Mouse (Mus musculus): ENCODE results near the gene Ino80d. TPM values are rescaled to one million over a fixed set of nuclear protein-coding genes. Genes with fewer than 3 reads are reported as not detected.

Gene Ino80d
- polyA plus RNA-seq, 1 experiment from 2014 or later: 12.2 TPM

- H3K9me3 ChIP-seq: no peaks in the 10 kb centered on the region; the same call in 1 of the 2 replicates
- H3K4me3 ChIP-seq: peak overlapping the region; percentile 11; the same call in 1 of the 2 replicates
- H3K4me1 ChIP-seq: 0 out of 2 replicates have a peak, but pooled peaks cover 8% of the 10 kb centered on the region
- WGBS: 16% methylated on average over 7 of the region's 7 CpGs
- H3K27me3 ChIP-seq: no peaks in the 10 kb centered on the region
- peak overlapping the region; percentile 41 for H3K4me2 ChIP-seq
- no peak overlapping the region for H3K9ac ChIP-seq
- no peaks in the 10 kb centered on the region for H3K36me3 ChIP-seq
- no peak for ATAC-seq (ENCODE audit: insufficient number of reproducible peaks, insufficient read depth, low FRiP score, low TSS enrichment, low read depth)
- no peak overlapping the region for H3K27ac ChIP-seq
These were observed 128.2 kb downstream of the Ino80d start for GRCm38 (mm10) chr1:62986267-62986666.

- no peak overlapping the region for H3K27ac ChIP-seq
- no peaks in the 10 kb centered on the region for H3K27me3 ChIP-seq
- H3K9ac ChIP-seq: peak overlapping the region; percentile 41; the same call in 1 of the 2 replicates
- 24% methylated on average over 11 of the region's 11 CpGs for WGBS
- H3K36me3 ChIP-seq: no peaks in the 10 kb centered on the region
- H3K4me2 ChIP-seq: peak overlapping the region; percentile 52
- peak; percentile 52; the same call in 1 of the 2 replicates for ATAC-seq (ENCODE audit: insufficient number of reproducible peaks, insufficient read depth, low FRiP score, low TSS enrichment, low read depth)
- H3K4me1 ChIP-seq: 0 out of 2 replicates have a peak, but pooled peaks cover 8% of the 10 kb centered on the region
- peak overlapping the region; percentile 32 for H3K4me3 ChIP-seq
- no peaks in the 10 kb centered on the region; the same call in 1 of the 2 replicates for H3K9me3 ChIP-seq
These were observed 129.9 kb downstream of the Ino80d start for GRCm38 (mm10) chr1:62984566-62984965.

- WGBS: 32% methylated on average over 3 of the region's 3 CpGs
- Histone ChIP-seq H3K4me3 (no peak overlapping the region), H3K27me3 (no peaks in the 10 kb centered on the region), H3K9ac (no peak overlapping the region), H3K4me2 (no peak overlapping the region), H3K4me1 (no peaks in the 10 kb centered on the region), H3K9me3 (no peaks in the 10 kb centered on the region), H3K36me3 (no peaks in the 10 kb centered on the region), H3K27ac (no peak overlapping the region)
- ATAC-seq (ENCODE audit: insufficient number of reproducible peaks, insufficient read depth, low FRiP score, low TSS enrichment, low read depth): no peak
These were observed 137.7 kb downstream of the Ino80d start for GRCm38 (mm10) chr1:62976742-62977141.

- H3K4me3 ChIP-seq: no peak overlapping the region
- WGBS: 12% methylated on average over 5 of the region's 5 CpGs
- H3K4me2 ChIP-seq: no peak overlapping the region; the same call in 1 of the 2 replicates
- no peaks in the 10 kb centered on the region for H3K36me3 ChIP-seq
- peaks cover 14% of the 10 kb centered on the region; the same call in 1 of the 2 replicates for H3K4me1 ChIP-seq
- no peak overlapping the region for H3K27ac ChIP-seq
- ATAC-seq (ENCODE audit: insufficient number of reproducible peaks, insufficient read depth, low FRiP score, low TSS enrichment, low read depth): no peak
- H3K9me3 ChIP-seq: no peaks in the 10 kb centered on the region
- no peak overlapping the region for H3K9ac ChIP-seq
- 0 out of 2 replicates have a peak, but pooled peaks cover 6% of the 10 kb centered on the region for H3K27me3 ChIP-seq
These were observed 147.6 kb downstream of the Ino80d start for GRCm38 (mm10) chr1:62966885-62967284.

DNA sequence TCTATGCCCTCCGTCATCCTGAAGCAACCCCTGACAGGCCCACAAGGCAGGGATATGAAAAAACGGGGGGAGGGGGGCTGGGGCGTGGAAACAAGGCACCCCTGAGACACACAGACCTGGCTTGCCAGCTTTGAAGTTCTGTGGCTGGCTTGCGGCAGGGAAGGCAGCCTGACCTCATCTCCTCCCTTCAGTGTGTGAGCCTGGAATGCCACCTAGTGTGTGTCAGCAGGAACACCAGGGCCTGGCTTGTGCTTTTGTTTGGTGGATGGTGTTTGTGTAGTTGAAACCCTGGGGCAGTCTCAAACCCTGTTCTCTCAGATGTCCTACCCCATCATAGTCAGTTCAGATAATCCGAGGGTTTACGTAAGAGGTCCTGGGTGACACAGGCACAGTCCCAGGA, 150.2 kb downstream of the Ino80d start:
- 10% methylated on average over 6 of the region's 6 CpGs for WGBS
- Histone ChIP-seq H3K9me3 (no peaks in the 10 kb centered on the region), H3K9ac (no peak overlapping the region)

DNA sequence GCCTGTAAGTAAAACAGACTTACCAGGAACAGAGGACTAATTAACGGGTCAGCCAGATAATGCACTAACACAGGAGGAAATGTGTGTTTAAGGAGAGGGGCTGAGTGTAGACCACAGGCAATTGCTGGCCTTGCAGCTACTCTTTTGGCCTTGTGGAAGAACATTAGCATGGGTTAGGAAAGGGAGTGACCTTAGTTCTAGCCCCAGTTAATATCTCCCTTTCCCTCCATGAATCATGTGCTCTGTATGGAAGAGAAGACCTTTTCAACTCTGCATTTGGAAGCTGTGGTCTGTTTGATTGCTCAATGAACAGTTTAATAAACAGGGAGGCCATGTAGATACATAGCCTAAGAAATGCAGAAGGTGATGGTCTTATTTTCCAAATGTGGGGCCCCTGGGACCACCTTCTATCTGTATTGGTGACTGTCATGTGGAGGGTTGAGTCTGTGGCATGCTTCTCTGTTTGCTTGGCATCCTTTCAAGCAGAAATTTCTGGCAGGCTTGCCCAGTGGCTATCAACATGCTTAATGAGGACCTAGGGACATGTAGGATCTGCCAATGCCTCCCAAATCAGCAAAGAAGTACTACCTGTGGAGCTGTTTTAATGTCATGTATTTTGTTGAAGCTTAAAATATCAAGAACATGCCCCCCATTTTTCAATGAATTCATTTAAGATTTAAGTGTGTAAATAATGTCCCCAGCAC, 157.4 kb downstream of the Ino80d start:
- WGBS: 61% methylated on average over 1 of the region's 1 CpGs
- Histone ChIP-seq H3K36me3 (no peaks in the 10 kb centered on the region), H3K4me1 (no peaks in the 10 kb centered on the region), H3K27me3 (no peaks in the 10 kb centered on the region), H3K9ac (no peak overlapping the region), H3K4me3 (no peak overlapping the region), H3K27ac (no peak overlapping the region), H3K9me3 (no peaks in the 10 kb centered on the region), H3K4me2 (no peak overlapping the region)
- no peak for ATAC-seq (ENCODE audit: insufficient number of reproducible peaks, insufficient read depth, low FRiP score, low TSS enrichment, low read depth)

More for the DNA sequence above, 150.2 kb downstream of the Ino80d start:
- H3K36me3 ChIP-seq: no peaks in the 10 kb centered on the region
- H3K4me3 ChIP-seq: no peak overlapping the region
- 0 out of 2 replicates have a peak, but pooled peaks cover 6% of the 10 kb centered on the region for H3K27me3 ChIP-seq
- H3K27ac ChIP-seq: no peak overlapping the region
- ATAC-seq (ENCODE audit: insufficient number of reproducible peaks, insufficient read depth, low FRiP score, low TSS enrichment, low read depth): peak; percentile 60; the same call in 1 of the 2 replicates
- peaks cover 14% of the 10 kb centered on the region; the same call in 1 of the 2 replicates for H3K4me1 ChIP-seq
- H3K4me2 ChIP-seq: no peak overlapping the region

GRCm38 (mm10) chr1:62956526-62956925, 157.9 kb downstream of the Ino80d start:
- H3K27me3 ChIP-seq: no peaks in the 10 kb centered on the region
- no peak overlapping the region for H3K4me3 ChIP-seq
- WGBS: 61% methylated on average over 5 of the region's 5 CpGs
- H3K36me3 ChIP-seq: no peaks in the 10 kb centered on the region
- no peaks in the 10 kb centered on the region for H3K9me3 ChIP-seq
- H3K9ac ChIP-seq: no peak overlapping the region
- H3K27ac ChIP-seq: no peak overlapping the region
- ATAC-seq (ENCODE audit: insufficient number of reproducible peaks, insufficient read depth, low FRiP score, low TSS enrichment, low read depth): no peak
- H3K4me2 ChIP-seq: no peak overlapping the region
- peaks cover 1% of the 10 kb centered on the region for H3K4me1 ChIP-seq

- no peak for ATAC-seq (ENCODE audit: insufficient number of reproducible peaks, insufficient read depth, low FRiP score, low TSS enrichment, low read depth)
- H3K36me3 ChIP-seq: no peaks in the 10 kb centered on the region
- no peak overlapping the region for H3K4me2 ChIP-seq
- peaks cover 8% of the 10 kb centered on the region for H3K4me1 ChIP-seq
- H3K9ac ChIP-seq: no peak overlapping the region
- no peaks in the 10 kb centered on the region for H3K27me3 ChIP-seq
- no peak overlapping the region for H3K27ac ChIP-seq
- 60% methylated on average over 6 of the region's 6 CpGs for WGBS
- H3K9me3 ChIP-seq: no peaks in the 10 kb centered on the region
- no peak overlapping the region for H3K4me3 ChIP-seq
These were observed 159.1 kb downstream of the Ino80d start for GRCm38 (mm10) chr1:62955340-62955739.

GRCm38 (mm10) chr1:62953036-62953435, 161.4 kb downstream of the Ino80d start:
- H3K9me3 ChIP-seq: no peaks in the 10 kb centered on the region
- ATAC-seq (ENCODE audit: insufficient number of reproducible peaks, insufficient read depth, low FRiP score, low TSS enrichment, low read depth): no peak
- H3K27ac ChIP-seq: no peak overlapping the region
- H3K4me3 ChIP-seq: no peak overlapping the region
- H3K9ac ChIP-seq: no peak overlapping the region
- peaks cover 8% of the 10 kb centered on the region for H3K4me1 ChIP-seq
- no peak overlapping the region for H3K4me2 ChIP-seq
- no peaks in the 10 kb centered on the region for H3K36me3 ChIP-seq
- no peaks in the 10 kb centered on the region for H3K27me3 ChIP-seq
- 91% methylated on average over 4 of the region's 4 CpGs for WGBS

GRCm38 (mm10) chr1:62952319-62952718, 162.1 kb downstream of the Ino80d start:
- Histone ChIP-seq H3K27ac (no peak overlapping the region), H3K9me3 (no peaks in the 10 kb centered on the region), H3K36me3 (no peaks in the 10 kb centered on the region), H3K4me1 (peaks cover 11% of the 10 kb centered on the region), H3K4me3 (no peak overlapping the region), H3K4me2 (no peak overlapping the region), H3K27me3 (no peaks in the 10 kb centered on the region), H3K9ac (no peak overlapping the region)
- no peak for ATAC-seq (ENCODE audit: insufficient number of reproducible peaks, insufficient read depth, low FRiP score, low TSS enrichment, low read depth)
- WGBS: 87% methylated on average over 3 of the region's 3 CpGs

GRCm38 (mm10) chr1:62951067-62951809, 163.2 kb downstream of the Ino80d start:
- WGBS: 68% methylated on average over 7 of the region's 7 CpGs
- Histone ChIP-seq H3K4me2 (no peak overlapping the region), H3K4me3 (no peak overlapping the region), H3K9ac (no peak overlapping the region), H3K9me3 (no peaks in the 10 kb centered on the region), H3K4me1 (peaks cover 14% of the 10 kb centered on the region), H3K27ac (no peak overlapping the region), H3K27me3 (no peaks in the 10 kb centered on the region), H3K36me3 (no peaks in the 10 kb centered on the region)
- ATAC-seq (ENCODE audit: insufficient number of reproducible peaks, insufficient read depth, low FRiP score, low TSS enrichment, low read depth): no peak

Data from embryonic facial prominence, embryonic 13.5 days (tissue).